Mouse (Mus musculus): ENCODE measurements around the gene Ehd1.

- TF ChIP-seq POLR2A (IDR thresholded peaks at IDR 0.05; ENCODE audit: low read depth, low read length), result no peak
- TF ChIP-seq CTCF (IDR thresholded peaks at IDR 0.05; ENCODE audit: borderline replicate concordance, insufficient read depth, low read length), result no peak
Measured at GRCm38 (mm10) chr19:6333761-6334595, 57.5 kb downstream of the Ehd1 start.
